Mouse (Mus musculus) embryonic facial prominence, embryonic 12.5 days (tissue): Measurements from ENCODE around the gene Hist2h2be. TPM values are rescaled to one million over a fixed set of nuclear protein-coding genes. Genes with fewer than 3 reads are reported as not detected.
"Not testable (repeated sequence)": the region's sequence is repeated elsewhere in the genome, so short reads cannot be mapped to it uniquely, and the experiment has no call there.

Source experiments
- ATAC-seq: fragments of 200-750 bp; cut with Nextera tagmentation; 2 replicates; pipeline ENCODE4 v1.8.0; 2017; ENCODE audit not compliant: insufficient number of reproducible peaks, insufficient read depth, low FRiP score, low TSS enrichment
- H3K27ac ChIP-seq: fragments of 300-500 bp; sonication (generic); 2 replicates; pipeline ENCODE4 v1.5.1; 2016; ENCODE audit warnings: mild to moderate bottlenecking
- H3K27me3 ChIP-seq: fragments of 300-500 bp; sonication (generic); 2 replicates; pipeline ENCODE4 v1.6.1; 2016; ENCODE audit warnings: mild to moderate bottlenecking, moderate library complexity
- H3K36me3 ChIP-seq: fragments of 300-500 bp; sonication (generic); 2 replicates; pipeline ENCODE4 v1.6.1; 2016; ENCODE audit warnings: mild to moderate bottlenecking
- H3K4me1 ChIP-seq: fragments of 300-500 bp; sonication (generic); 2 replicates; pipeline ENCODE4 v1.6.1; 2016
- H3K4me2 ChIP-seq: fragments of 300-500 bp; sonication (generic); replicated peaks from 2 replicates; pipeline ENCODE4 v1.6.1; 2016; ENCODE audit warnings: mild to moderate bottlenecking, moderate library complexity
- H3K4me3 ChIP-seq: fragments of 300-500 bp; sonication (generic); 2 replicates; pipeline ENCODE4 v1.5.1; 2016; ENCODE audit warnings: mild to moderate bottlenecking
- H3K9ac ChIP-seq: fragments of 300-500 bp; sonication (generic); 2 replicates; pipeline ENCODE4 v1.6.1; 2016; ENCODE audit warnings: mild to moderate bottlenecking, moderate library complexity
- H3K9me3 ChIP-seq: fragments of 300-500 bp; sonication (generic); 2 replicates; pipeline ENCODE4 v1.6.1; 2016; ENCODE audit warnings: mild to moderate bottlenecking, moderate library complexity
- whole genome bisulfite sequencing: fragments of 180-500 bp; shearing (Covaris S2); methylation state at CpG from one replicate; pipeline ENCODE4 v1.1.7; 2016; 5-methylcytosine and 5-hydroxymethylcytosine counted together
- polyA plus RNA-seq: library from polyadenylated mRNA; unstranded; fragments of >200 nt; fragmentation: Nextera tagmentation; extraction: Ambion mirVana; gene quantifications from 2 replicates; pipeline ENCODE4 v1.2.1, GENCODE M21; 2016

Gene Hist2h2be
- polyA plus RNA-seq, 1 experiment from 2014 or later = 11.7 TPM

- no peak overlapping the region for H3K4me3 ChIP-seq
- no peak for ATAC-seq
- H3K4me2 ChIP-seq = no peak overlapping the region
- no peaks in the 10 kb centered on the region for H3K36me3 ChIP-seq
- WGBS = 78% methylated on average over 3 of the region's 3 CpGs
- no peaks in the 10 kb centered on the region for H3K4me1 ChIP-seq
- H3K27me3 ChIP-seq = no peaks in the 10 kb centered on the region
- H3K9ac ChIP-seq = no peak overlapping the region
- H3K27ac ChIP-seq = no peak overlapping the region
- no peaks in the 10 kb centered on the region for H3K9me3 ChIP-seq
These were observed 13.1 kb upstream of the Hist2h2be start for GRCm38 (mm10) chr3:96207819-96208218.

- no peaks in the 10 kb centered on the region for H3K9me3 ChIP-seq
- no peak overlapping the region for H3K27ac ChIP-seq
- H3K27me3 ChIP-seq = no peaks in the 10 kb centered on the region
- 20% methylated on average over 15 of the region's 15 CpGs for WGBS
- no peak overlapping the region for H3K4me2 ChIP-seq
- H3K4me3 ChIP-seq = no peak overlapping the region
- no peak for ATAC-seq
- H3K36me3 ChIP-seq = no peaks in the 10 kb centered on the region
- H3K9ac ChIP-seq = no peak overlapping the region
- no peaks in the 10 kb centered on the region for H3K4me1 ChIP-seq
These were observed 11.7 kb upstream of the Hist2h2be start for GRCm38 (mm10) chr3:96209242-96209641.

GRCm38 (mm10) chr3:96219191-96219641 is 1.7 kb upstream of the Hist2h2be start:
- no peak for ATAC-seq
- Histone ChIP-seq H3K4me1 (peaks cover 18% of the 10 kb centered on the region), H3K4me2 (peak overlapping the region; percentile 57), H3K36me3 (no peaks in the 10 kb centered on the region), H3K4me3 (peak overlapping the region; percentile 65), H3K9me3 (no peaks in the 10 kb centered on the region), H3K27ac (peak overlapping the region; percentile 99), H3K9ac (peak overlapping the region; percentile 89), H3K27me3 (no peaks in the 10 kb centered on the region)
- WGBS = under 1% methylated on average over 12 of the region's 12 CpGs

GRCm38 (mm10) chr3:96219661-96220130 is 1.2 kb upstream of the Hist2h2be start, which contains the start of the genes Bola1 and Hist2h2ab:
Gene Bola1 (minus strand): TSS chr3:96219709.
Gene Hist2h2ab (plus strand): TSS chr3:96219865.
- Histone ChIP-seq H3K9ac (peak within 1 kb of the TSS; percentile 89), H3K4me2 (peak within 1 kb of the TSS; percentile 57), H3K27ac (peak within 1 kb of the TSS; percentile 99), H3K4me3 (peak within 1 kb of the TSS; percentile 65), H3K9me3 (no peaks in the 10 kb centered on the region), H3K27me3 (no peaks in the 10 kb centered on the region), H3K36me3 (no peaks in the 10 kb centered on the region), H3K4me1 (peaks cover 18% of the 10 kb centered on the region)
- peak; percentile 69 for ATAC-seq
- under 1% methylated on average over 37 of the region's 37 CpGs for WGBS

- Histone ChIP-seq H3K4me3 (peak overlapping the region; percentile 65), H3K27ac (peak overlapping the region; percentile 99), H3K4me2 (peak overlapping the region; percentile 57), H3K4me1 (peaks cover 18% of the 10 kb centered on the region), H3K9ac (peak overlapping the region; percentile 89)
- not testable (repeated sequence) for ATAC-seq, H3K9me3 ChIP-seq, H3K27me3 ChIP-seq, H3K36me3 ChIP-seq
- WGBS = under 1% methylated on average over 30 of the region's 47 CpGs
These were observed 671 bp upstream of the Hist2h2be start for GRCm38 (mm10) chr3:96220131-96220764.

- no peak for ATAC-seq
- Histone ChIP-seq H3K27me3 (no peaks in the 10 kb centered on the region), H3K4me2 (peak overlapping the region; percentile 57), H3K9me3 (no peaks in the 10 kb centered on the region), H3K4me3 (peak overlapping the region; percentile 65), H3K9ac (peak overlapping the region; percentile 89), H3K36me3 (no peaks in the 10 kb centered on the region), H3K4me1 (peaks cover 18% of the 10 kb centered on the region), H3K27ac (peak overlapping the region; percentile 99)
- 18% methylated on average over 9 of the region's 9 CpGs for WGBS
These were observed 720 bp downstream of the Hist2h2be start for GRCm38 (mm10) chr3:96221640-96222038.

GRCm38 (mm10) chr3:96222774-96223173 is 1.9 kb downstream of the Hist2h2be start:
- no peak for ATAC-seq
- no peaks in the 10 kb centered on the region for H3K27me3 ChIP-seq
- peaks cover 18% of the 10 kb centered on the region for H3K4me1 ChIP-seq
- no peak overlapping the region for H3K4me3 ChIP-seq
- no peak overlapping the region for H3K27ac ChIP-seq
- H3K9ac ChIP-seq = no peak overlapping the region
- peak overlapping the region; percentile 57 for H3K4me2 ChIP-seq
- WGBS = 93% methylated on average over 4 of the region's 4 CpGs
- no peaks in the 10 kb centered on the region for H3K9me3 ChIP-seq
- H3K36me3 ChIP-seq = no peaks in the 10 kb centered on the region

- ATAC-seq = no peak
- H3K9ac ChIP-seq = no peak overlapping the region
These were observed 4.5 kb downstream of the Hist2h2be start for GRCm38 (mm10) chr3:96225421-96225820.

GRCm38 (mm10) chr3:96226695-96227648 is 6.1 kb downstream of the Hist2h2be start:
- ATAC-seq = no peak
- WGBS = 61% methylated on average over 8 of the region's 8 CpGs
- H3K9ac ChIP-seq = no peak overlapping the region

More at GRCm38 (mm10) chr3:96225421-96225820, 4.5 kb downstream of the Hist2h2be start:
- Histone ChIP-seq H3K4me1 (peaks cover 12% of the 10 kb centered on the region), H3K27ac (no peak overlapping the region), H3K4me3 (no peak overlapping the region), H3K9me3 (no peaks in the 10 kb centered on the region), H3K36me3 (no peaks in the 10 kb centered on the region), H3K27me3 (no peaks in the 10 kb centered on the region), H3K4me2 (no peak overlapping the region; the same call in 1 of the 2 replicates)
- WGBS = 31% methylated on average over 2 of the region's 2 CpGs

GRCm38 (mm10) chr3:96228828-96229227 is 7.9 kb downstream of the Hist2h2be start:
- Histone ChIP-seq H3K4me3 (no peak overlapping the region), H3K36me3 (no peaks in the 10 kb centered on the region), H3K27me3 (no peaks in the 10 kb centered on the region), H3K4me2 (no peak overlapping the region), H3K9ac (no peak overlapping the region), H3K27ac (no peak overlapping the region), H3K4me1 (no peaks in the 10 kb centered on the region; the same call in 1 of the 2 replicates), H3K9me3 (no peaks in the 10 kb centered on the region)
- 69% methylated on average over 2 of the region's 2 CpGs for WGBS
- ATAC-seq = no peak

More at GRCm38 (mm10) chr3:96226695-96227648, 6.1 kb downstream of the Hist2h2be start:
- Histone ChIP-seq H3K27ac (no peak overlapping the region), H3K4me1 (peaks cover 8% of the 10 kb centered on the region), H3K9me3 (no peaks in the 10 kb centered on the region), H3K27me3 (no peaks in the 10 kb centered on the region), H3K4me3 (no peak overlapping the region), H3K4me2 (no peak overlapping the region), H3K36me3 (no peaks in the 10 kb centered on the region)

GRCm38 (mm10) chr3:96230404-96230803 is 9.5 kb downstream of the Hist2h2be start:
- Histone ChIP-seq H3K36me3 (no peaks in the 10 kb centered on the region), H3K4me2 (no peak overlapping the region), H3K27me3 (no peaks in the 10 kb centered on the region), H3K27ac (no peak overlapping the region), H3K4me3 (no peak overlapping the region), H3K4me1 (no peaks in the 10 kb centered on the region), H3K9me3 (no peaks in the 10 kb centered on the region), H3K9ac (no peak overlapping the region)
- ATAC-seq = no peak
- 54% methylated on average over 2 of the region's 2 CpGs for WGBS
